Mouse (Mus musculus): ENCODE measurements around the gene Tcl1. TPM values are rescaled to one million over a fixed set of nuclear protein-coding genes. Genes with fewer than 3 reads are reported as not detected.

Gene Tcl1
- polyA plus RNA-seq (2017; shearing (Covaris generic)), result not detected

GRCm38 (mm10) chr12:105222601-105223319, at the start of gene Tcl1:
Tcl1 (minus strand) TSS chr12:105222793.

DNA sequence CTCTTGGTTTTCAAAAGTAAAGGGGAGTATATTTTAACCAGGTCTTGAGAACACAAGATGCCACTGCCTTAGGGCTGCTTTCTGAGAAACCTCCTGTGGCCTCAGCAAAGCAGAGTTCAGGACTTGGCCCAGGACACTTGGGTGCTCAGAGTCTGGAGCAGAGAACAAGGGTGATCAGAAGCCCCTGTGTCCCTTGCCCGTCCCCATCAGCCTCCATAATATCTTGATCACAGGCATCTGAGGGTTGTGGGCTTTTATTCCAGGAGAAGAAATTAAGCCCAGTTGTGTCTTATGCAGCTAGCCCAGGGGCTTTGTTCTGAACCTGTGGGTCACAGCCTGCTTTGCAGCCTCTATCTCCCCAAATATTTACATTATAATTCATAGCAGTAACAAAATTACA, 20.9 kb downstream of the Tcl1 start, which contains the start of gene Tcl1b4:
Gene Tcl1b4 (plus strand): TSS at position 301 of the 400 bp plus-strand sequence.

DNA sequence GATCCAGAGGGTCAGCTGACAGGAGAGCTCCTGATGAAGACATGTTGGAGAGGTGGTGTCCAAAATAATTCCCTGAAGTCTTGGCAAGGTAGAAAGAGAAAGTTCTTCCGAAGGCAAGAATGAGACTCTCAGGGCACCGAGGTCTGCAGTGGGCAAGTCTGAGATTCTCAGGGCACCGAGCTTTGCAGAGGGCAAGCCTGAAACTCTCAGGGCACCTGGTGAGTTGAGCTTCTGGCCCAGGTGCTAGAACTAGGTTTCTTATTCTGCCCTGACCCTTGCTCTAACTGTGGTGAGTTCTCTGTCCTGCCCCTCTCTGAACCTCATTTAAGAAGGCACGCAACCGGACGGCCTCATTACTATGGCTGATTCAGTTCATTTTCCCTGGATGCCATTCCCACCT, 31.9 kb downstream of the Tcl1 start, which contains the start of gene Tcl1b3:
Gene Tcl1b3 (plus strand): TSS at position 301 of the 400 bp plus-strand sequence.

GRCm38 (mm10) chr12:105176044-105176443, 46.5 kb downstream of the Tcl1 start, which contains the start of gene Tcl1b5:
Tcl1b5 (plus strand) TSS chr12:105176344.

Other genes starting within 250 kb of the Tcl1 start
- 1 to 10 TPM; 5.1 to 6.8 TPM for gene Syne3, start 213.0 kb downstream of the Tcl1 start, polyA plus RNA-seq (2017; shearing (Covaris generic))
- gene Glrx5, start 190.1 kb downstream of the Tcl1 start, polyA plus RNA-seq (2017; shearing (Covaris generic)), result 100 to 1,000 TPM; 102 to 130 TPM
- not detected for gene Tcl1b2, start 76.8 kb downstream of the Tcl1 start, polyA plus RNA-seq (2017; shearing (Covaris generic))
- gene Tcl1b1, start 63.1 kb downstream of the Tcl1 start, polyA plus RNA-seq (2017; shearing (Covaris generic)), result not detected
- under 1 TPM in 1 of 2 experiments, not detected in 1; 0.16 TPM for gene Tcl1b5, start 46.4 kb downstream of the Tcl1 start, polyA plus RNA-seq (2017; shearing (Covaris generic))
- gene Tcl1b3, start 31.8 kb downstream of the Tcl1 start, polyA plus RNA-seq (2017; shearing (Covaris generic)), result not detected
- gene Tcl1b4, start 20.8 kb downstream of the Tcl1 start, polyA plus RNA-seq (2017; shearing (Covaris generic)), result under 1 TPM in 1 of 2 experiments, not detected in 1; 0.12 TPM
- not detected for gene Tunar, start 111.1 kb upstream of the Tcl1 start, polyA plus RNA-seq (2017; shearing (Covaris generic))
- under 1 TPM; 0.33 to 0.58 TPM for gene D430019H16Rik, start 231.1 kb upstream of the Tcl1 start, polyA plus RNA-seq (2017; shearing (Covaris generic))